Mouse (Mus musculus): Measurements from ENCODE around the gene Gsdma3. TPM values are rescaled to one million over a fixed set of nuclear protein-coding genes. Genes with fewer than 3 reads are reported as not detected.

Gsdma3 gene
- total RNA-seq (2021) = under 1 TPM; 0.30 to 0.36 TPM

GRCm38 (mm10) chr11:98625611-98626410, at the start of gene Gsdma3, which contains the start of gene Gm12355:
Gene Gsdma3 (plus strand): TSS chr11:98626360.
Gene Gm12355 (minus strand): TSS chr11:98625661.
- intact Hi-C loops (cut with DNase I) = no loop called here
- DNase-seq (ENCODE audit: extremely low spot score in 1 of 2, low spot score in 2 of 2) = no peak

DNA sequence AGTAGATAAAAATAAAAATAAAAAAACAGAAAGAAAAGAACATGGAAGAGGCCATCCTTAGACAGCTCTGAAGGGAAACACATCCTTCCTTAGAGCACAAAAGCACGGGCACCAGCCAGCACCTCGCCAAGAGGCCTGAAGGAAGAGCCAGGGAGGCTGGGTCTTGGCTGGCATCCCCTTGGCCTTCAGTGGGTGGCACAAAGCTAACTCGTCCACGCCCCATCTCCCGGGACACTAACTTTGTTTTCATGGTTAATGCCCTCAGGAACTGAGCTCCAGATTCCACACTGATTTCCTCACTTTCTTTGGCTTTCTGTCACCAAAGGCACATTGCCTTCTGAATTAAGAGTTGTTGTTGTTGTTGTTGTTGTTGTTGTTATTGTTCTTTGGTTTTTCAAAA, 48.4 kb upstream of the Gsdma3 start:
- intact Hi-C loops (cut with DNase I) = no loop called here
- DNase-seq (ENCODE audit: extremely low spot score in 1 of 2, low spot score in 2 of 2) = no peak

GRCm38 (mm10) chr11:98580301-98581121, 45.6 kb upstream of the Gsdma3 start:
- intact Hi-C loops (cut with DNase I) = no loop called here
- no peak for DNase-seq (ENCODE audit: extremely low spot score in 1 of 2, low spot score in 2 of 2)

- intact Hi-C loops (cut with DNase I) = no loop called here
- DNase-seq (ENCODE audit: extremely low spot score in 1 of 2, low spot score in 2 of 2) = no peak
Measured at GRCm38 (mm10) chr11:98581286-98582029, 44.7 kb upstream of the Gsdma3 start.

DNA sequence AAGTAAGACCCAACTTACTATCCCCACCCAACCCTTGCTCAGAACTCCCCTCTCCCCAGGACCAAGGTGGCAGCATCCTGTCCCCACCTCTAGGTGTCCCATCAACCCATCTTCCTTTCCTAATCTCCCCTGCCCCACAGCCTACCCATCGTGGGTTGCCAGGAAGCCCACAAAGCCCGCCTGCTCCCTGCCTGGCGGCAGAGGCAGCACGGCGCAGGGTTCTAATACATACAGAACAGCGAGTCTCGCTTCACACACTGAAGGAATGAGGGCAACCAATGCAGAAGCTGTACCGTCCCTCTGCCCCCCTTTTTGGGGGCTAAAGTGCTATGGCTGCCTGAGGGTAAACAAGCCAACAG, 44.2 kb upstream of the Gsdma3 start:
- intact Hi-C loops (cut with DNase I) = no loop called here
- no peak for DNase-seq (ENCODE audit: extremely low spot score in 1 of 2, low spot score in 2 of 2)

- no peak for DNase-seq (ENCODE audit: extremely low spot score in 1 of 2, low spot score in 2 of 2)
- intact Hi-C loops (cut with DNase I) = no loop called here
Measured at GRCm38 (mm10) chr11:98582551-98583264, 43.5 kb upstream of the Gsdma3 start.

DNA sequence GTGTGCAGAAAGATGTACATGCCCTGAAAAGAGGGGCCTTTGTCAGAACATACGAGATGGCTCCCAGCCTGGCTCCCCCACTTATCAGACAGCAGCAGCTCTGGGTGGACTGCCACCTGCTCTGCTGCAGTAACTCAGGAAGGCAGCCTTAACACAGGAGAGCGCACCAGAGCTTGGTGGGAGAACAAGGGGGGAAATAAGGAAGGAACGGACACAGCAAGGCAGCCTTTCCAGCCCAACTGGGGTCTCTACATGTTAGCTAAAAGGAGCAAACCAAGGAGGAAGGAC, 43.0 kb upstream of the Gsdma3 start:
- no peak for DNase-seq (ENCODE audit: extremely low spot score in 1 of 2, low spot score in 2 of 2)
- intact Hi-C loops (cut with DNase I) = no loop called here

- DNase-seq (ENCODE audit: extremely low spot score in 1 of 2, low spot score in 2 of 2) = no peak
- intact Hi-C loops (cut with DNase I) = no loop called here
Measured at GRCm38 (mm10) chr11:98583571-98583970, 42.6 kb upstream of the Gsdma3 start.

DNA sequence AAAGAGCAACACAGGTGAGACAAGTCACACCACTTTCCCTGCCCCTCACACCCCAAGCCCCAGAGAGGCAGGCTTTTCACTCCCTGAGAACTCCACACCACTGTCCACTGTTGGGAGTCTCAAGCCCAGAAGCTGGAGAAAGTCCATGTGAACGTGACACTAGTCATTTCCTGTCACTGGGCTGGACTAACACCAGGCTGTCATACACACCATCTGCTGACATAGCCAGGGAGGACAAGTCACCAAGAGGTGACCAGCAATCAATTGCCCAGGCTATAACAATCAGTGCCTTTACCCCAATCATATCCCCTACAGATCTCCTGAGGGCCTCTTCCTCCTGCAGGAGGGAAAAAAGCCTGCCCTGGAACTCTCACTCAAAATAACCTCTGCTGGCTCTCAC, 42.0 kb upstream of the Gsdma3 start:
- intact Hi-C loops (cut with DNase I) = no loop called here
- DNase-seq (ENCODE audit: extremely low spot score in 1 of 2, low spot score in 2 of 2) = no peak

- intact Hi-C loops (cut with DNase I) = no loop called here
- DNase-seq (ENCODE audit: extremely low spot score in 1 of 2, low spot score in 2 of 2) = no peak
Measured at GRCm38 (mm10) chr11:98584629-98585177, 41.5 kb upstream of the Gsdma3 start.

DNA sequence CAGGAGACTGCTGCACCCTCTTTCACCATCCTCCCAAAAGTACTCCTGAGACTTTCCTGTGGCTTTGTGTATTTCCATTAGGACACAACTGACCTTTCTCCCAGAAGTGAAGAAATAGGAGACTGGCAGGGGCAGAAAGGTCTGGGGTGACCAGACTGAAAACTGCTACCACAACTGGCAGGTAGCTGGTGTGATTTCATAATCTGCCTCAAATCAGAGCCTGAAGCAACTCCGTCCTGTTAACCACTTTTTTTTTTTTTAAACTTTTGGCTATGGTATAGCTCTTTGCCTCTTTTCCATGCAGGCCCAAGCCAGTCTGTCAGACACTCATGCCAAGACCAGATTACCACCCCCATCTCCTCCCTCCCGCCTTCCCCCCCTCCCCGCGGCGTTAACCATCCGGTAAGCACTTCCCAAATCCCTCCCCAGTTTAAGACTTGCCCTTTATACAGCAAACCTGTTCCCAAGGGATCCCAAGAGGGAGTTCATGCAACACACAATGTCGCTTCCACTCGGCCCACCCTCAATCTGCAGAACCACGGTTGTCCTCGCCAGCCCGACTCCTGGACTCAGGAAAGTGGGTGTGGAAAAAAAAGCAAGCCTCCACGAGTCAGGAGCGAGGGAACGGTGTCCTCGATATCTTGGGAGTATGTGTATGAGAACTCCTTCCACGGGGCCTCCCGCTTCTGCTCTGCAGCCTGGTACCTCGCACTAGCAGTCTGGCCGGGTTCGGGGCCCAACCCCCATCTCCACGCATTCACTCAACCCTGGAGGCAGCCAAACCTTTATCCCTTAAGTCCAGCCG, 39.9 kb upstream of the Gsdma3 start:
- peak in 1 of 2 experiments; percentile 55 for DNase-seq (ENCODE audit: extremely low spot score in 1 of 2, low spot score in 2 of 2)
- intact Hi-C loops (cut with DNase I) = no loop called here

DNA sequence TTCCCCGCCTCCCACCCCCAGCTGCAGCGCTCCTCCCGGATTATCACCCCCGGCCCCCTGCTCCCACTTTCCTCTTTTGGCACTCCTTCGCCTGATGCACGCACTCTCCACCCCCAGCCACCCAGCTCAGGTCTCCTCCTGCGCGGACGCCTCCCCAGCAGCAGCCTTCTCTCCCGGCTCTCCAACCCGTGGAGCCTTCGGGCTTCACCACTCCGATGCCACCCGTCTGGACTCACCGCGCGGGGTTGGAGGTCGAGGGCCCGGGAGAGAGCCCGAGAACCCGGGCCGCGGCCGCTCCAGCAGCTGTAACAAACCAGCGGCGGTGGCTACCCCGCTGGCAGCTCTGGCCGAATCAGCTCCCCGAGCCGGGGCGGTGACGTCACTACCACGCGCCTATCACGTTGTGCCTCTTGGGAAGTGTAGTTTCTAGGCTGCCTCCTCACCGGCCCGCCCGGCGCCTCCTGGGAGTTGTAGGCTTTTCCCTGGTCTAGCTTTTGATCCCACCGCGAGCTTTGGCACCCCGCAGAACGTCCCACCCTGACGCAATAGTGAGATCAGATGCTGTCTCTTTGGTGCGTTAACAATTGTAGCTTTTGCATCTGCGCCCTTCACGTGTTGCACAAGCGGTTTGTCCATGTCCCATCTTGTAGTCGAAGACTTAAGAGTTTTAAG, 39.1 kb upstream of the Gsdma3 start, which contains the start of gene Ormdl3:
Ormdl3 (minus strand) TSS at position 477 of the 672 bp plus-strand sequence.
- DNase-seq (ENCODE audit: extremely low spot score in 1 of 2, low spot score in 2 of 2) = peak; percentile 98 to 99
- intact Hi-C loops (cut with DNase I) = no loop called here

DNA sequence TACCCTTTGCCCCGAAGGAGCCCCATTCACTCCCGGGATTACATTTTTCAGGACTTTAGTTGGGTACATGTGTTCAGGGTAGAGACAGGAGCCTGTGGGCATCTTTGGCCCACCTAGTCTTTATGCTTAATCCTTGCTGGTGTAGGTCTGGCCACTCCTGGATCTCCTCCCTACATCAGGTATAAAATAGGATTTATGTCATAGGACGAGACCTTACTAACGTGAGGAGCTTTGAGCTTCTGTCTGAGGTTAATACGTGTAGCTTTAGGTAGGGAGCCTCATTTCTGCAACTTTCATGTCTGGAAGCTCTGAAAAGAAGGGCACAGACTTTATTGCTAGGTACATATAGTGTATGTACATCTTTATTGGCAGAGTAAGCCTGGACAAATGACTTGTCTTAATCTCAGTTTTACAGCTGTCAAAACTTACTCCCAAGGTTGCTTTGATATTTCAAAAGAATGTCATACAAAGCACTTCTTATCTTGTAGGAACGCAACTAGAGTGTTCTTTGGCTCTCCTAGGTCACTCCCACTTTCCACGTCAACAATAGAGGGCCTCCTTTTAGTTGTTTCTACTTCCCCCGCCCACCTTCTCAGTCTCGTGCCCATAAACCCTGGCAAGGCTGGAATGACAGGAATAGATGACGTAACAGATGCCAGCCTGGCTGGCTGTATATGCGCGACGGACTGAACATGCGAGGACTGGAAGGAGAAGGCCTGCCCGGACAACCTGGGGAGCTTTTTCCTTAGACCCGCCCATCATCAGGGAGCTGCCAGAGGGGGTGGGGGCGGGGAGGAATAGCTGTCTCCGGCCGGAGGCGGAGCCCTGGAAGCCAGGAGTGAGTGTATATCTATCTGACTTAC, 38.2 kb upstream of the Gsdma3 start:
- peak; percentile 35 to 75 for DNase-seq (ENCODE audit: extremely low spot score in 1 of 2, low spot score in 2 of 2)
- intact Hi-C loops (cut with DNase I) = no loop called here

- no peak for DNase-seq (ENCODE audit: extremely low spot score in 1 of 2, low spot score in 2 of 2)
- intact Hi-C loops (cut with DNase I) = no loop called here
Measured at GRCm38 (mm10) chr11:98588833-98589281, 37.3 kb upstream of the Gsdma3 start.

- DNase-seq (ENCODE audit: extremely low spot score in 1 of 2, low spot score in 2 of 2) = no peak
- intact Hi-C loops (cut with DNase I) = no loop called here
Measured at GRCm38 (mm10) chr11:98589306-98589705, 36.9 kb upstream of the Gsdma3 start.

Measured in left cerebral cortex, postnatal 10 days (tissue).